Mouse (Mus musculus) neutrophil, adult 83 days (primary cell): ENCODE data around the gene Hist1h2ag. TPM values are rescaled to one million over a fixed set of nuclear protein-coding genes. Genes with fewer than 3 reads are reported as not detected.

Experiments used
- total RNA-seq, 2 experiments: library from RNA; stranded (reverse); gene quantifications; one replicate each; pipeline ENCODE4 v1.2.4; 2023

The Hist1h2ag gene
- total RNA-seq: 1,000 to 10,000 TPM; 1,023 to 1,050 TPM

DNA sequence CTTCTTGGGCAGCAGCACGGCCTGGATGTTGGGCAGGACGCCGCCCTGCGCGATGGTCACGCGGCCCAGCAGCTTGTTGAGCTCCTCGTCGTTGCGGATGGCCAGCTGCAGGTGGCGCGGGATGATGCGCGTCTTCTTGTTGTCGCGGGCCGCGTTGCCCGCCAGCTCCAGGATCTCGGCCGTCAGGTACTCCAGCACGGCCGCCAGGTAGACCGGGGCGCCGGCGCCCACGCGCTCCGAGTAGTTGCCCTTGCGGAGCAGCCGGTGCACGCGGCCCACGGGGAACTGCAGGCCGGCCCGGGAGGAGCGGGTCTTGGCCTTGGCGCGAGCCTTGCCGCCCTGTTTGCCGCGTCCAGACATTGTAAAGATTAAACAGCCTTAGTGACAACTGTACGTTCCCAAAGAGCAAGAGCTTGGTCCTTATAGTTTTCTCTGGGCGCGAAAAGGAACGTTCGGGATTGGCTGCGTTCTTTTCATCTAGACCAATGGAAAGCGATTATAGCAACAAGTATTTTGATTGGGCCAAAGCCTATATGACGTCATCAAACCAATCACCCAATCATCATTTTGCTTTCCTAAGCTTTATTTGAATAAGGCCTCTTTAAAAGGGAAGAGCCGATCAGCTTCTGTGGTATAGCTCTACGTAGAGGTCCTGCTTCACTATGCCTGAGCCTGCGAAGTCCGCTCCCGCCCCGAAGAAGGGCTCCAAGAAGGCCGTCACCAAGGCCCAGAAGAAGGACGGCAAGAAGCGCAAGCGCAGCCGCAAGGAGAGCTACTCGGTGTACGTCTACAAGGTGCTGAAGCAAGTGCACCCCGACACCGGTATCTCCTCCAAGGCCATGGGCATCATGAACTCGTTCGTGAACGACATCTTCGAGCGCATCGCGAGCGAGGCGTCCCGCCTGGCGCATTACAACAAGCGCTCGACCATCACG lies at the start of gene Hist1h2ag, which contains the start of gene Hist1h2bj:
Gene Hist1h2ag (minus strand): TSS at position 377 of the 935 bp plus-strand sequence.
Gene Hist1h2bj (plus strand): TSS at position 647 of the 935 bp plus-strand sequence.

DNA sequence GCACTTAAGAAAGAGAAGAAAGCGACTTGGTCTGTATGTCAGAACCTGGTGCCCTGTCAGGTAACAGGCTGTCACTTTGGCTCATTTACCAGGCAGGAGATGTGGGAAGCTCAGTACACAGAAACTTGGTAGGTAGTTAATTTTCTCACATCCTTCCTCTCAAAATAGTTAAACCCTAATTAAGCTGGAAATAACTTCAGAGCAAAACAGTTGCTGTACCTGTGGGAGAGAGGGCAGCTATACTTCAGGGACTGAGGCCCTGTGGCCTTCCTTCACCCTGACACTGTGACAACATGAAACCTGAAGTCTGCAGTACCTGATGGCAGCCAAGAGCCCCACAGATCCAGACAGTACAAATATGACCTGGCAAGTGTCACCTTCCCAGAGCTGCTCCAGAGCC lies 41.4 kb upstream of the Hist1h2ag start, which contains the start of gene Vmn1r188:
Gene Vmn1r188 (plus strand): TSS at position 301 of the 400 bp plus-strand sequence.

DNA sequence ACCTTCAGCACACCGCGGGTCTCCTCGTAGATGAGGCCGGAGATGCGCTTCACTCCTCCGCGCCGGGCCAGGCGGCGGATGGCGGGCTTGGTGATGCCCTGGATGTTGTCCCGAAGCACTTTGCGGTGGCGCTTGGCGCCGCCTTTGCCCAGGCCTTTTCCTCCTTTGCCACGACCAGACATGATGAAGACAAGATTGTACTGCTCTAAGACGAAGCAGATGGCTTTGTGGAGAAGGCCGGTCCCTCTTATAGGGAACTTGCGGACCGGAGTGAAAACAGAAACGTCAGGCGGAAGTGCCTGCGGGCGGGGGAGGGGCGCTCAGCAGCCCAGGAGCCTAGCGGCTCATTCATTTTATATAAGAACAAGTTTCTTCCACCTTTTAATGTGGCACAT lies 1.6 kb downstream of the Hist1h2ag start, which contains the start of gene Hist1h4i:
Gene Hist1h4i (minus strand): TSS at position 221 of the 395 bp plus-strand sequence.

DNA sequence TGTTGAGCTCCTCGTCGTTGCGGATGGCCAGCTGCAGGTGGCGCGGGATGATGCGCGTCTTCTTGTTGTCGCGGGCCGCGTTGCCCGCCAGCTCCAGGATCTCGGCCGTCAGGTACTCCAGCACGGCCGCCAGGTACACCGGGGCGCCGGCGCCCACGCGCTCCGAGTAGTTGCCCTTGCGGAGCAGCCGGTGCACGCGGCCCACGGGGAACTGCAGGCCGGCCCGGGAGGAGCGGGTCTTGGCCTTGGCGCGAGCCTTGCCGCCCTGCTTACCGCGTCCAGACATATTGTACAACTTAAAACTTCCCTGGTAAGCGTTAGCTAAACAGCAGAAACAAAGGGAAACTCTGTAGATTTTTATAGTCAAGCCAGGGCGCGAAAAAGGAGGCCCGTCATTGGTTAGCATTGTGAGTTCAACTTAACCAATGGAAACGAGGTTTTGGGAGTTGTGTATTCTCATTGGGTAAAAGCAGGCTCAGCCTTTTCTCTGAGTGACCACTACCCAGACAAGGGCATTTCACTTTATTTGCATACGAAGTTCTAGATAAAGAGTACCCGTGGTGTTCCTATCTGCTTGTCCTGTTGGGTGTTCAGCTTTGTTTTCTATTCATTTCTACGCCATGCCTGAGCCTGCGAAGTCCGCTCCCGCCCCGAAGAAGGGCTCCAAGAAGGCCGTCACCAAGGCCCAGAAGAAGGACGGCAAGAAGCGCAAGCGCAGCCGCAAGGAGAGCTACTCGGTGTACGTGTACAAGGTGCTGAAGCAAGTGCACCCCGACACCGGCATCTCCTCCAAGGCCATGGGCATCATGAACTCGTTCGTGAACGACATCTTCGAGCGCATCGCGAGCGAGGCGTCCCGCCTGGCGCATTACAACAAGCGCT lies 7.2 kb downstream of the Hist1h2ag start, which contains the start of the genes Hist1h2ah and Hist1h2bk:
Gene Hist1h2ah (minus strand): TSS at position 302 of the 882 bp plus-strand sequence.
Gene Hist1h2bk (plus strand): TSS at position 604 of the 882 bp plus-strand sequence.

DNA sequence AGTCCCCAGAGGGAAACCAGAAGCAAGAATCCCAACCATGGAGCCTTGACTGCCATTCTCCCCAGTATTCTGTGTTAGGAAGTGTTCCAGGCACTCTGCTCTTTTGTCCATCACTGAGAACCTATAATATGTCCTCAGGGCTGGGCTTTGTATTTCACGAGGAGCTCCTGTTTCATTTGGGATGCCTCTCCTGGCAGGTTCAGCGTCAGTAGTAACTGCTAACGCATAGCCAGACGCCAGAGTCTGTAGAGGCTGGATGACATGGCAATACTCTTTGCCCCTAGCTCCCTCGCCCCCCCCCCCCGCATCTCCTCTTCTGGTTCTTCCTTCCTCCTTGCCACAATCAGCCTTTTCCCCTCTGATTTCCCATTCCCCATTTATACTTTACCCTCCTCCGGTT lies 33.1 kb downstream of the Hist1h2ag start, which contains the start of gene Prss16:
Gene Prss16 (minus strand): TSS at position 101 of the 400 bp plus-strand sequence.

Other genes starting within 250 kb of the Hist1h2ag start
- gene Hist1h2bq, start 232.7 kb downstream of the Hist1h2ag start, total RNA-seq: 1,000 to 10,000 TPM; 1,187 to 1,287 TPM
- 1,000 to 10,000 TPM; 2,421 to 2,630 TPM for gene Hist1h2ao, start 232.5 kb downstream of the Hist1h2ag start, total RNA-seq
- 1,000 to 10,000 TPM; 1,420 to 1,801 TPM for gene Hist1h4m, start 231.2 kb downstream of the Hist1h2ag start, total RNA-seq
- 1,000 to 10,000 TPM in 1 of 2 experiments, 100 to 1,000 TPM in 1; 619 to 1,159 TPM for gene Hist1h4n, start 210.7 kb downstream of the Hist1h2ag start, total RNA-seq
- 100 to 1,000 TPM; 551 to 589 TPM for gene Hist1h2ap, start 209.4 kb downstream of the Hist1h2ag start, total RNA-seq
- gene Hist1h2br, start 209.2 kb downstream of the Hist1h2ag start, total RNA-seq: 1,000 to 10,000 TPM; 1,190 to 1,308 TPM
- gene Zfp184, start 97.8 kb downstream of the Hist1h2ag start, total RNA-seq: under 1 TPM; 0.35 to 0.60 TPM
- gene Pom121l2, start 61.8 kb downstream of the Hist1h2ag start, total RNA-seq: not detected
- gene Prss16, start 33.2 kb downstream of the Hist1h2ag start, total RNA-seq: 1 to 10 TPM; 2.5 to 2.8 TPM
- 100 to 1,000 TPM; 501 to 521 TPM for gene Hist1h2ah, start 7.4 kb downstream of the Hist1h2ag start, total RNA-seq
- 1,000 to 10,000 TPM; 1,519 to 1,594 TPM for gene Hist1h2bk, start 7.1 kb downstream of the Hist1h2ag start, total RNA-seq
- gene Hist1h4i, start 1.6 kb downstream of the Hist1h2ag start, total RNA-seq: 100 to 1,000 TPM; 549 to 592 TPM
- gene Hist1h2bj, start 270 bp upstream of the Hist1h2ag start, total RNA-seq: 1,000 to 10,000 TPM; 1,049 to 1,157 TPM
- not detected for gene Vmn1r188, start 41.5 kb upstream of the Hist1h2ag start, total RNA-seq
- gene Vmn1r189, start 62.9 kb upstream of the Hist1h2ag start, total RNA-seq: not detected
- not detected for gene Vmn1r191, start 141.0 kb upstream of the Hist1h2ag start, total RNA-seq
- not detected for gene Vmn1r192, start 148.2 kb upstream of the Hist1h2ag start, total RNA-seq
- not detected for gene Vmn1r193, start 180.2 kb upstream of the Hist1h2ag start, total RNA-seq
- not detected for gene Vmn1r194, start 201.3 kb upstream of the Hist1h2ag start, total RNA-seq
- not detected for gene Vmn1r195, start 227.6 kb upstream of the Hist1h2ag start, total RNA-seq
- gene Vmn1r196, start 247.0 kb upstream of the Hist1h2ag start, total RNA-seq: not detected